Mouse (Mus musculus) left cerebral cortex, postnatal 10 days (tissue): ENCODE results near the gene Trpc4. TPM values are rescaled to one million over a fixed set of nuclear protein-coding genes. Genes with fewer than 3 reads are reported as not detected.

Source experiments
- DNase-seq, 2 experiments: peaks; one replicate each; pipeline ENCODE4 v3.0.0; 2021 to 2022; ENCODE audit warnings: low spot score in 2 of 2, mixed read lengths in 1 of 2; ENCODE audit errors: extremely low spot score in 1 of 2
- intact Hi-C: fragments of 180-260 bp; cut with DNase I; formaldehyde crosslinking; loops from one replicate; pipeline ENCODE4 v1.15.1; 2025
- total RNA-seq, 2 experiments: library from RNA; stranded (reverse); gene quantifications; 2 replicates each; pipeline ENCODE4 v1.2.3; 2021

Trpc4 gene
- total RNA-seq, result 10 to 100 TPM; 37.6 to 42.1 TPM

- intact Hi-C loops, result loop anchor here (2.0 to 10.0 kb wide), 6 partner anchors 73 to 631 kb away; partner anchors contain the start of gene Ufm1
- peak in 1 of 2 experiments; percentile 57 for DNase-seq
Measured at GRCm38 (mm10) chr3:54155639-54156315, at the start of gene Trpc4. Gene Trpc4, plus strand, starts transcription at chr3:54156035.

- intact Hi-C loops, result no loop called here
- no peak for DNase-seq
Measured at GRCm38 (mm10) chr3:54111489-54111888, 44.3 kb upstream of the Trpc4 start.

GRCm38 (mm10) chr3:54135376-54135775 is 20.5 kb upstream of the Trpc4 start:
- no peak for DNase-seq
- intact Hi-C loops, result no loop called here

GRCm38 (mm10) chr3:54141376-54141775 is 14.5 kb upstream of the Trpc4 start:
- intact Hi-C loops, result no loop called here
- no peak for DNase-seq

GRCm38 (mm10) chr3:54154844-54155638 is 794 bp upstream of the Trpc4 start:
- intact Hi-C loops, result loop anchor here (2.0 to 10.0 kb wide), 6 partner anchors 72 to 630 kb away; partner anchors contain the start of gene Ufm1

GRCm38 (mm10) chr3:54156316-54157000 is 623 bp downstream of the Trpc4 start:
- intact Hi-C loops, result loop anchor here (5.0 to 10.0 kb wide), 4 partner anchors 156 to 632 kb away; partner anchors contain the start of gene Ufm1

More at GRCm38 (mm10) chr3:54154844-54155638, 794 bp upstream of the Trpc4 start:
- peak; percentile 49 to 53 for DNase-seq

GRCm38 (mm10) chr3:54170701-54171100 is 14.9 kb downstream of the Trpc4 start:
- intact Hi-C loops, result no loop called here

More at GRCm38 (mm10) chr3:54156316-54157000, 623 bp downstream of the Trpc4 start:
- peak in 1 of 2 experiments; percentile 24 for DNase-seq

GRCm38 (mm10) chr3:54177296-54177695 is 21.5 kb downstream of the Trpc4 start:
- peak in 1 of 2 experiments; percentile 24 for DNase-seq
- intact Hi-C loops, result no loop called here

More at GRCm38 (mm10) chr3:54170701-54171100, 14.9 kb downstream of the Trpc4 start:
- DNase-seq, result no peak

- DNase-seq, result no peak
- intact Hi-C loops, result no loop called here
Measured at GRCm38 (mm10) chr3:54190932-54191668, 35.3 kb downstream of the Trpc4 start.

GRCm38 (mm10) chr3:54201231-54201630 is 45.4 kb downstream of the Trpc4 start:
- DNase-seq, result no peak
- intact Hi-C loops, result no loop called here

GRCm38 (mm10) chr3:54204386-54204785 is 48.6 kb downstream of the Trpc4 start:
- peak; percentile 29 to 32 for DNase-seq
- intact Hi-C loops, result no loop called here

GRCm38 (mm10) chr3:54210112-54210511 is 54.3 kb downstream of the Trpc4 start:
- intact Hi-C loops, result no loop called here
- DNase-seq, result peak in 1 of 2 experiments; percentile 13

GRCm38 (mm10) chr3:54211441-54211840 is 55.6 kb downstream of the Trpc4 start:
- no peak for DNase-seq

GRCm38 (mm10) chr3:54222549-54222948 is 66.7 kb downstream of the Trpc4 start:
- intact Hi-C loops, result no loop called here
- no peak for DNase-seq

More at GRCm38 (mm10) chr3:54211441-54211840, 55.6 kb downstream of the Trpc4 start:
- intact Hi-C loops, result no loop called here

- intact Hi-C loops, result no loop called here
- DNase-seq, result no peak
Measured at GRCm38 (mm10) chr3:54228463-54228862, 72.6 kb downstream of the Trpc4 start.

- intact Hi-C loops, result no loop called here
- DNase-seq, result no peak
Measured at GRCm38 (mm10) chr3:54238891-54239290, 83.1 kb downstream of the Trpc4 start.

- intact Hi-C loops, result no loop called here
- DNase-seq, result no peak
Measured at GRCm38 (mm10) chr3:54239426-54239825, 83.6 kb downstream of the Trpc4 start.

- DNase-seq, result peak; percentile 23 to 63
- intact Hi-C loops, result no loop called here
Measured at GRCm38 (mm10) chr3:54243136-54243535, 87.3 kb downstream of the Trpc4 start.
